Mouse (Mus musculus): ENCODE measurements around the gene Fbxw7.
"Not testable (repeated sequence)": the region's sequence is repeated elsewhere in the genome, so short reads cannot be mapped to it uniquely, and the experiment has no call there.

Fbxw7 gene

GRCm38 (mm10) chr3:84826938-84827337, 11.9 kb downstream of the Fbxw7 start:
- in situ Hi-C loops (cut with MboI; ENCODE audit: low sequenced_read_pairs): no loop called here

GRCm38 (mm10) chr3:84827617-84828016, 12.5 kb downstream of the Fbxw7 start:
- in situ Hi-C loops (cut with MboI; ENCODE audit: low sequenced_read_pairs): no loop called here

- in situ Hi-C loops (cut with MboI; ENCODE audit: low sequenced_read_pairs): no loop called here
Observed at GRCm38 (mm10) chr3:84829366-84829765, 14.3 kb downstream of the Fbxw7 start.

- in situ Hi-C loops (cut with MboI; ENCODE audit: low sequenced_read_pairs): no loop called here
Observed at GRCm38 (mm10) chr3:84836029-84836428, 21.0 kb downstream of the Fbxw7 start.

GRCm38 (mm10) chr3:84837984-84838383, 22.9 kb downstream of the Fbxw7 start:
- in situ Hi-C loops (cut with MboI; ENCODE audit: low sequenced_read_pairs): no loop called here

- in situ Hi-C loops (cut with MboI; ENCODE audit: low sequenced_read_pairs): no loop called here
Observed at GRCm38 (mm10) chr3:84839499-84839898, 24.4 kb downstream of the Fbxw7 start.

- in situ Hi-C loops (cut with MboI; ENCODE audit: low sequenced_read_pairs): loop anchor here (10.0 kb wide), 1 partner anchor 146 kb away; no protein-coding TSS in a partner anchor
Observed at GRCm38 (mm10) chr3:84841271-84841670, 26.2 kb downstream of the Fbxw7 start.

- in situ Hi-C loops (cut with MboI; ENCODE audit: low sequenced_read_pairs): loop anchor here (10.0 kb wide), 1 partner anchor 148 kb away; no protein-coding TSS in a partner anchor
Observed at GRCm38 (mm10) chr3:84842793-84843192, 27.7 kb downstream of the Fbxw7 start.

- in situ Hi-C loops (cut with MboI; ENCODE audit: low sequenced_read_pairs): loop anchor here (10.0 kb wide), 1 partner anchor 149 kb away; no protein-coding TSS in a partner anchor
Observed at GRCm38 (mm10) chr3:84843594-84843993, 28.5 kb downstream of the Fbxw7 start.

GRCm38 (mm10) chr3:84848798-84849197, 33.7 kb downstream of the Fbxw7 start:
- in situ Hi-C loops (cut with MboI; ENCODE audit: low sequenced_read_pairs): loop anchor here (10.0 kb wide), 1 partner anchor 154 kb away; no protein-coding TSS in a partner anchor

- in situ Hi-C loops (cut with MboI; ENCODE audit: low sequenced_read_pairs): no loop called here
Observed at GRCm38 (mm10) chr3:84850418-84850817, 35.4 kb downstream of the Fbxw7 start.

- in situ Hi-C loops (cut with MboI; ENCODE audit: low sequenced_read_pairs): no loop called here
Observed at GRCm38 (mm10) chr3:84851801-84852200, 36.7 kb downstream of the Fbxw7 start.

GRCm38 (mm10) chr3:84852877-84853276, 37.8 kb downstream of the Fbxw7 start:
- in situ Hi-C loops (cut with MboI; ENCODE audit: low sequenced_read_pairs): no loop called here

- in situ Hi-C loops (cut with MboI; ENCODE audit: low sequenced_read_pairs): no loop called here
Observed at GRCm38 (mm10) chr3:84854440-84854839, 39.4 kb downstream of the Fbxw7 start.

- in situ Hi-C loops (cut with MboI; ENCODE audit: low sequenced_read_pairs): no loop called here
Observed at GRCm38 (mm10) chr3:84860669-84861068, 45.6 kb downstream of the Fbxw7 start.

GRCm38 (mm10) chr3:84861817-84862216, 46.7 kb downstream of the Fbxw7 start:
- in situ Hi-C loops (cut with MboI; ENCODE audit: low sequenced_read_pairs): not testable (repeated sequence)

GRCm38 (mm10) chr3:84865684-84866083, 50.6 kb downstream of the Fbxw7 start:
- in situ Hi-C loops (cut with MboI; ENCODE audit: low sequenced_read_pairs): no loop called here

GRCm38 (mm10) chr3:84866866-84867265, 51.8 kb downstream of the Fbxw7 start:
- in situ Hi-C loops (cut with MboI; ENCODE audit: low sequenced_read_pairs): no loop called here

GRCm38 (mm10) chr3:84867434-84867975, 52.4 kb downstream of the Fbxw7 start:
- in situ Hi-C loops (cut with MboI; ENCODE audit: low sequenced_read_pairs): no loop called here

GRCm38 (mm10) chr3:84867991-84868390, 52.9 kb downstream of the Fbxw7 start:
- in situ Hi-C loops (cut with MboI; ENCODE audit: low sequenced_read_pairs): no loop called here

GRCm38 (mm10) chr3:84870126-84870525, 55.1 kb downstream of the Fbxw7 start:
- in situ Hi-C loops (cut with MboI; ENCODE audit: low sequenced_read_pairs): no loop called here

- in situ Hi-C loops (cut with MboI; ENCODE audit: low sequenced_read_pairs): no loop called here
Observed at GRCm38 (mm10) chr3:84875306-84875705, 60.2 kb downstream of the Fbxw7 start.

- in situ Hi-C loops (cut with MboI; ENCODE audit: low sequenced_read_pairs): no loop called here
Observed at GRCm38 (mm10) chr3:84876211-84876610, 61.1 kb downstream of the Fbxw7 start.

Measured in CH12F3 (cell line).